Mouse (Mus musculus) left cerebral cortex, postnatal 14 days (tissue): ENCODE data around the gene Pip5kl1. TPM values are rescaled to one million over a fixed set of nuclear protein-coding genes. Genes with fewer than 3 reads are reported as not detected.
A peak's percentile ranks its signal among the peaks of the same experiment; 100 is the strongest.

Source experiments
- DNase-seq, 2 experiments: peaks; one replicate each; pipeline ENCODE4 v3.0.0; 2021 to 2022; ENCODE audit warnings: low spot score in 2 of 2, mixed read lengths in 1 of 2
- intact Hi-C: fragments of 180-260 bp; cut with DNase I; formaldehyde crosslinking; loops from one replicate; pipeline ENCODE4 v1.15.1; 2025
- total RNA-seq, 2 experiments: library from RNA; stranded (reverse); gene quantifications; 2 replicates each; pipeline ENCODE4 v1.2.3; 2021

The Pip5kl1 gene
- total RNA-seq, 2 experiments from 2014 or later, result 12.7 to 14.3 TPM

GRCm38 (mm10) chr2:32606161-32607142 is 31.9 kb downstream of the Pip5kl1 start:
- intact Hi-C loops, result no loop called here
- DNase-seq, result peak; percentile 83 to 88

- intact Hi-C loops, result no loop called here
- DNase-seq, result peak in 1 of 2 experiments; percentile 53
These were observed 32.8 kb downstream of the Pip5kl1 start for GRCm38 (mm10) chr2:32607262-32607947.

- DNase-seq, result peak in 1 of 2 experiments; percentile 58
- intact Hi-C loops, result no loop called here
These were observed 33.7 kb downstream of the Pip5kl1 start for GRCm38 (mm10) chr2:32608141-32608777.

GRCm38 (mm10) chr2:32608778-32609435 is 34.3 kb downstream of the Pip5kl1 start:
- intact Hi-C loops, result no loop called here
- no peak for DNase-seq

- DNase-seq, result peak; percentile 53 to 74
- intact Hi-C loops, result no loop called here
These were observed 36.1 kb downstream of the Pip5kl1 start for GRCm38 (mm10) chr2:32610610-32611229.

GRCm38 (mm10) chr2:32612274-32612673 is 37.7 kb downstream of the Pip5kl1 start:
- intact Hi-C loops, result no loop called here
- DNase-seq, result no peak

- no peak for DNase-seq
- intact Hi-C loops, result no loop called here
These were observed 42.5 kb downstream of the Pip5kl1 start for GRCm38 (mm10) chr2:32617109-32617508.

- intact Hi-C loops, result no loop called here
- DNase-seq, result peak in 1 of 2 experiments; percentile 35
These were observed 43.0 kb downstream of the Pip5kl1 start for GRCm38 (mm10) chr2:32617601-32618000.

GRCm38 (mm10) chr2:32618051-32618450 is 43.5 kb downstream of the Pip5kl1 start:
- intact Hi-C loops, result no loop called here
- no peak for DNase-seq

- intact Hi-C loops, result loop anchor here (5.0 kb wide), 1 partner anchor 39 kb away; no protein-coding TSS in a partner anchor
- DNase-seq, result no peak
These were observed 46.3 kb downstream of the Pip5kl1 start for GRCm38 (mm10) chr2:32620682-32621516.

GRCm38 (mm10) chr2:32621517-32621859 is 46.9 kb downstream of the Pip5kl1 start, which contains the start of gene Ak1:
TSS of gene Ak1 (plus strand) at chr2:32621758.
- no peak for DNase-seq
- intact Hi-C loops, result loop anchor here (5.0 kb wide), 1 partner anchor 39 kb away; no protein-coding TSS in a partner anchor

GRCm38 (mm10) chr2:32624111-32624748 is 49.6 kb downstream of the Pip5kl1 start:
- no peak for DNase-seq
- intact Hi-C loops, result loop anchor here (5.0 kb wide), 1 partner anchor 42 kb away; no protein-coding TSS in a partner anchor

GRCm38 (mm10) chr2:32625212-32625872 is 50.7 kb downstream of the Pip5kl1 start:
- peak; percentile 88 to 92 for DNase-seq
- intact Hi-C loops, result no loop called here

GRCm38 (mm10) chr2:32625873-32626694 is 51.5 kb downstream of the Pip5kl1 start:
- intact Hi-C loops, result no loop called here
- DNase-seq, result peak; percentile 67 to 80

- no peak for DNase-seq
- intact Hi-C loops, result no loop called here
These were observed 52.9 kb downstream of the Pip5kl1 start for GRCm38 (mm10) chr2:32627266-32628043.
